Mouse (Mus musculus): Measurements from ENCODE around the gene Epc2. TPM values are rescaled to one million over a fixed set of nuclear protein-coding genes. Genes with fewer than 3 reads are reported as not detected.
"Not testable (repeated sequence)": the region's sequence is repeated elsewhere in the genome, so short reads cannot be mapped to it uniquely, and the experiment has no call there.

Epc2 gene
- polyA plus RNA-seq, 1 experiment from 2014 or later: 14.1 TPM

- WGBS: 95% methylated on average over 5 of the region's 5 CpGs
- no peaks in the 10 kb centered on the region for H3K27me3 ChIP-seq (ENCODE audit: control insufficient read depth, insufficient read depth, low read length)
- no peaks in the 10 kb centered on the region for H3K9me3 ChIP-seq (replicated peaks; ENCODE audit: control insufficient read depth, low read length)
- no peak overlapping the region for H3K4me2 ChIP-seq (ENCODE audit: low read depth, low read length)
- H3K36me3 ChIP-seq (replicated peaks; ENCODE audit: control insufficient read depth, insufficient read depth, low read depth, low read length): no peaks in the 10 kb centered on the region
- DNase-seq (ENCODE audit: low spot score) (no peak), ATAC-seq (replicated peaks; ENCODE audit: insufficient number of reproducible peaks, low FRiP score, low TSS enrichment, low read depth) (no peak)
- no peak overlapping the region for H3K27ac ChIP-seq (replicated peaks; ENCODE audit: low read depth, low read length)
- no peak overlapping the region for H3K4me3 ChIP-seq (ENCODE audit: low read depth, low read length)
- H3K9ac ChIP-seq (replicated peaks; ENCODE audit: low read length): no peak overlapping the region
- no peaks in the 10 kb centered on the region for H3K4me1 ChIP-seq (ENCODE audit: control insufficient read depth, insufficient read depth, low read length)
Measured at GRCm38 (mm10) chr2:49483382-49483781, 32.1 kb downstream of the Epc2 start.

DNA sequence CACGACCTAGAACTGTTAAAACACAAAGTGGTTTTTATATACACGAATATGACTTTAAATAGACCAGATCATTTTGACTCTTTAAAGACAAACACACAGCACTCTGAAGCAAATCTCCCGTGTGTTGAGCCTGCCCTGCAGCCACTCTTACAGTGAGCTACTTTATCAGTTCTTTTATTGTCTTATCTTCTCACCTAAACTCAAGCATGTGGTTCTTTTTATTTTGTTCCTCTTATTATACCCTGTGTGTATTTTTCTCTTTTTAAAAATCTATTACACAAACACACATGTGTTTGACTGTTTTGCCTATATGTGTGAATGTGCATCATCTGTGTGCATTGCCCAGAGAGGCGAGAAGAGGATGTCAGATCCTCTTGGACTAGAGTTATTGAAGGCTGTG lies 50.1 kb downstream of the Epc2 start:
- WGBS: 65% methylated on average over 4 of the region's 4 CpGs
- Histone ChIP-seq H3K36me3 (replicated peaks; ENCODE audit: control insufficient read depth, insufficient read depth, low read depth, low read length) (no peaks in the 10 kb centered on the region), H3K27me3 (ENCODE audit: control insufficient read depth, insufficient read depth, low read length) (no peaks in the 10 kb centered on the region), H3K9me3 (replicated peaks; ENCODE audit: control insufficient read depth, low read length) (no peaks in the 10 kb centered on the region), H3K9ac (replicated peaks; ENCODE audit: low read length) (no peak overlapping the region), H3K4me2 (ENCODE audit: low read depth, low read length) (no peak overlapping the region), H3K27ac (replicated peaks; ENCODE audit: low read depth, low read length) (no peak overlapping the region), H3K4me1 (ENCODE audit: control insufficient read depth, insufficient read depth, low read length) (no peaks in the 10 kb centered on the region), H3K4me3 (ENCODE audit: low read depth, low read length) (no peak overlapping the region)
- ATAC-seq (replicated peaks; ENCODE audit: insufficient number of reproducible peaks, low FRiP score, low TSS enrichment, low read depth) (no peak), DNase-seq (ENCODE audit: low spot score) (no peak)

GRCm38 (mm10) chr2:49503596-49503995 lies 52.3 kb downstream of the Epc2 start:
- Histone ChIP-seq H3K9me3 (replicated peaks; ENCODE audit: control insufficient read depth, low read length) (no peaks in the 10 kb centered on the region), H3K4me3 (ENCODE audit: low read depth, low read length) (no peak overlapping the region), H3K27ac (replicated peaks; ENCODE audit: low read depth, low read length) (no peak overlapping the region), H3K36me3 (replicated peaks; ENCODE audit: control insufficient read depth, insufficient read depth, low read depth, low read length) (no peaks in the 10 kb centered on the region), H3K4me2 (ENCODE audit: low read depth, low read length) (no peak overlapping the region), H3K9ac (replicated peaks; ENCODE audit: low read length) (no peak overlapping the region), H3K4me1 (ENCODE audit: control insufficient read depth, insufficient read depth, low read length) (no peaks in the 10 kb centered on the region), H3K27me3 (ENCODE audit: control insufficient read depth, insufficient read depth, low read length) (no peaks in the 10 kb centered on the region)
- ATAC-seq (replicated peaks; ENCODE audit: insufficient number of reproducible peaks, low FRiP score, low TSS enrichment, low read depth): no peak
- DNase-seq (ENCODE audit: low spot score): peak; percentile 71
- WGBS: 55% methylated on average over 3 of the region's 3 CpGs

GRCm38 (mm10) chr2:49505151-49505550 lies 53.9 kb downstream of the Epc2 start:
- not testable (repeated sequence) for H3K9me3 ChIP-seq (replicated peaks; ENCODE audit: control insufficient read depth, low read length)

DNA sequence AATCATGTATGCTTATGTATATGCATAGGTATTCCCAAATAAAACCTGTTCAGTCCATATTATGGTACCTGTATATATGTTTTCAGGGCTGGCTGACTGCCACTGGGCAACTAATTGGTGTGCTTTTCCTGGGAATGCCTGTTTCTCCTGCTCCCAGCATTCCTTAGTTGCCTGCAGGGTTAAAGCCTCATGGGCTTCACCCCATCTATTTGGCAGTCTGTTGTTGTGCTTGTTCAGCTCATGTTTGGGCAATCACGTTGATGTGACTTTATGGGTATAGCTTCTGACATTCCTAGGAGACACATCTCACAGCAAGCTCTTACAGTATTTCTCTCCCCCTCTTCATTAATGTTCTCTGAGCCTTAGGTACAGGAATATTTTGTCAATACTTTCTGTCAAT lies 59.5 kb downstream of the Epc2 start:
- Histone ChIP-seq H3K9me3 (replicated peaks; ENCODE audit: control insufficient read depth, low read length) (no peaks in the 10 kb centered on the region), H3K4me1 (ENCODE audit: control insufficient read depth, insufficient read depth, low read length) (no peaks in the 10 kb centered on the region), H3K27me3 (ENCODE audit: control insufficient read depth, insufficient read depth, low read length) (no peaks in the 10 kb centered on the region), H3K9ac (replicated peaks; ENCODE audit: low read length) (no peak overlapping the region), H3K4me3 (ENCODE audit: low read depth, low read length) (no peak overlapping the region), H3K36me3 (replicated peaks; ENCODE audit: control insufficient read depth, insufficient read depth, low read depth, low read length) (no peaks in the 10 kb centered on the region), H3K4me2 (ENCODE audit: low read depth, low read length) (no peak overlapping the region), H3K27ac (replicated peaks; ENCODE audit: low read depth, low read length) (no peak overlapping the region)
- DNase-seq (ENCODE audit: low spot score): no peak
- WGBS: 31% methylated on average over 1 of the region's 1 CpGs
- ATAC-seq (replicated peaks; ENCODE audit: insufficient number of reproducible peaks, low FRiP score, low TSS enrichment, low read depth): no peak

More at GRCm38 (mm10) chr2:49505151-49505550, 53.9 kb downstream of the Epc2 start:
- not testable (repeated sequence) for H3K27ac ChIP-seq (replicated peaks; ENCODE audit: low read depth, low read length); H3K27me3 ChIP-seq (ENCODE audit: control insufficient read depth, insufficient read depth, low read length); H3K4me2 ChIP-seq (ENCODE audit: low read depth, low read length); ATAC-seq (replicated peaks; ENCODE audit: insufficient number of reproducible peaks, low FRiP score, low TSS enrichment, low read depth); DNase-seq (ENCODE audit: low spot score); H3K36me3 ChIP-seq (replicated peaks; ENCODE audit: control insufficient read depth, insufficient read depth, low read depth, low read length); H3K9ac ChIP-seq (replicated peaks; ENCODE audit: low read length); H3K4me1 ChIP-seq (ENCODE audit: control insufficient read depth, insufficient read depth, low read length); H3K4me3 ChIP-seq (ENCODE audit: low read depth, low read length)
- WGBS: 93% methylated on average over 1 of the region's 1 CpGs

- Histone ChIP-seq H3K9ac (replicated peaks; ENCODE audit: low read length) (no peak overlapping the region), H3K27ac (replicated peaks; ENCODE audit: low read depth, low read length) (no peak overlapping the region), H3K27me3 (ENCODE audit: control insufficient read depth, insufficient read depth, low read length) (no peaks in the 10 kb centered on the region), H3K4me2 (ENCODE audit: low read depth, low read length) (no peak overlapping the region), H3K36me3 (replicated peaks; ENCODE audit: control insufficient read depth, insufficient read depth, low read depth, low read length) (no peaks in the 10 kb centered on the region), H3K9me3 (replicated peaks; ENCODE audit: control insufficient read depth, low read length) (no peaks in the 10 kb centered on the region), H3K4me3 (ENCODE audit: low read depth, low read length) (no peak overlapping the region), H3K4me1 (ENCODE audit: control insufficient read depth, insufficient read depth, low read length) (no peaks in the 10 kb centered on the region)
- no peak for DNase-seq (ENCODE audit: low spot score)
- 72% methylated on average over 2 of the region's 2 CpGs for WGBS
- no peak for ATAC-seq (replicated peaks; ENCODE audit: insufficient number of reproducible peaks, low FRiP score, low TSS enrichment, low read depth)
Measured at GRCm38 (mm10) chr2:49516011-49516410, 64.7 kb downstream of the Epc2 start.

DNA sequence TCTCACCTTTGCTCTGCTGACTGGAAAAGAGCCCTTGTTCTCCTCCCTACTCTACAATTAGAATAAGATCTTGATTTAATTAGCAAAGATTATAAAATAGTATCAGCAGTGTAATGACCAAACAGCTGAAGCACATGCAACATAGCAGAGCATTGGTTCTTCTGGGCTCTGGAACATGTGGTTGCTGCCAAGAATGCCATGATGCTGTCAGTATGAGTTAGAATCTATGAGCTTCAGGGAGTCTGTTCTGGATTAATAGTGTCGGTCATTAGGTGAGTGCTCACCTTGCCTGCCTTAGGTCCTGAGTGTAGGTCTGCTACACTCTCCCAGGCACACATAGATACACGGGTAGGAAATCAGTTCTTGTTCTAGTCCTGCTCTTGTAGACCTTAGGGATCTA lies 69.1 kb downstream of the Epc2 start:
- WGBS: 83% methylated on average over 2 of the region's 2 CpGs
- H3K9ac ChIP-seq (replicated peaks; ENCODE audit: low read length): no peak overlapping the region
- H3K27me3 ChIP-seq (ENCODE audit: control insufficient read depth, insufficient read depth, low read length): no peaks in the 10 kb centered on the region
- no peaks in the 10 kb centered on the region for H3K36me3 ChIP-seq (replicated peaks; ENCODE audit: control insufficient read depth, insufficient read depth, low read depth, low read length)
- H3K27ac ChIP-seq (replicated peaks; ENCODE audit: low read depth, low read length): no peak overlapping the region
- no peak overlapping the region for H3K4me3 ChIP-seq (ENCODE audit: low read depth, low read length)
- no peaks in the 10 kb centered on the region for H3K9me3 ChIP-seq (replicated peaks; ENCODE audit: control insufficient read depth, low read length)
- H3K4me1 ChIP-seq (ENCODE audit: control insufficient read depth, insufficient read depth, low read length): no peaks in the 10 kb centered on the region
- H3K4me2 ChIP-seq (ENCODE audit: low read depth, low read length): no peak overlapping the region
- DNase-seq (ENCODE audit: low spot score) (no peak), ATAC-seq (replicated peaks; ENCODE audit: insufficient number of reproducible peaks, low FRiP score, low TSS enrichment, low read depth) (no peak)

DNA sequence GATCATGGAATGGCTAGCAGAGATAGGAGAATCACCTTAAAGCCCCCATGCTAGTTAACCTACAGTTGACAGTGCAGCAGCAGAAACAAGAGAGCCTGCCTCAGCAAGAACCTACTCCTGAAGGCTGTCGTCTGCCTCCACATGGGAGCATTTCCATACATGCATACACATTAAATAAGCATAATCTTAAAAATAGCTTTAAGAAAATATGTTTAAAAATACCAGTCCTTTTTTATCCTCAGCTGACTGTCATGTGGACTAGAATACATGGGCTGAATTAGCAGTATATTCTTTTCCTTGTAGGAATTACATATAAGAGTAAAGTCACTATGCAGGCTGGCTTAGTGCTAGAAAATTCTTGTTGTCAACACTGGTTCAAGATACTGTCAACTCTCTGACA lies 69.7 kb downstream of the Epc2 start:
- WGBS: 61% methylated on average over 1 of the region's 1 CpGs
- no peaks in the 10 kb centered on the region for H3K4me1 ChIP-seq (ENCODE audit: control insufficient read depth, insufficient read depth, low read length)
- ATAC-seq (replicated peaks; ENCODE audit: insufficient number of reproducible peaks, low FRiP score, low TSS enrichment, low read depth): no peak
- H3K9ac ChIP-seq (replicated peaks; ENCODE audit: low read length): no peak overlapping the region
- no peaks in the 10 kb centered on the region for H3K36me3 ChIP-seq (replicated peaks; ENCODE audit: control insufficient read depth, insufficient read depth, low read depth, low read length)
- no peak overlapping the region for H3K27ac ChIP-seq (replicated peaks; ENCODE audit: low read depth, low read length)
- H3K9me3 ChIP-seq (replicated peaks; ENCODE audit: control insufficient read depth, low read length): no peaks in the 10 kb centered on the region
- no peak for DNase-seq (ENCODE audit: low spot score)
- no peaks in the 10 kb centered on the region for H3K27me3 ChIP-seq (ENCODE audit: control insufficient read depth, insufficient read depth, low read length)
- H3K4me3 ChIP-seq (ENCODE audit: low read depth, low read length): no peak overlapping the region
- H3K4me2 ChIP-seq (ENCODE audit: low read depth, low read length): no peak overlapping the region

Measured in embryonic facial prominence, embryonic 11.5 days (tissue).